Mouse (Mus musculus): ENCODE results near the gene Supt3.

The Supt3 gene

GRCm38 (mm10) chr17:45053371-45053770 lies 276.4 kb downstream of the Supt3 start:
- DNase-seq (ENCODE audit: low spot score in 2 of 2): no peak

- no peak for DNase-seq (ENCODE audit: low spot score in 2 of 2)
Measured at GRCm38 (mm10) chr17:45054526-45054925, 277.6 kb downstream of the Supt3 start.

DNA sequence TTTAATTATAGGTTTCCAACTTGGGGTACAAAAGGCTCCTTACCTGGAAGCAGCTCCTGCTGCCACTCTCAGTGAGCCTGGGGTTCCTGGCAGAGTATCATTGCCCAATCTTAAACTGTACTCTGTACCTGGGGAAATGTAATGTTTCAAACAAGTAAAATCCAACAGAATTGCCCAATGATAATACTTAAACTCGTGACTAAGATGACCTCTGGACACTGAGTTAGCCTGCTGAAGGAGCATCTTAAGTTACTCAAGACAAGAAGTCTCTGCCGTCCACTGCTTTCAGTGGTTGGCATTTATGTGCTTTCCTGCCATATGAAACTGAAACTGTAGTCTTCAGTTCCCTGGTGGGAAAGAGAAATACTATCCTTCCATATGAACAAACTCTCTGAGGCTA lies 279.9 kb downstream of the Supt3 start:
- DNase-seq (ENCODE audit: low spot score in 2 of 2): no peak

- no peak for DNase-seq (ENCODE audit: low spot score in 2 of 2)
Measured at GRCm38 (mm10) chr17:45057780-45058179, 280.8 kb downstream of the Supt3 start.

- DNase-seq (ENCODE audit: low spot score in 2 of 2): no peak
Measured at GRCm38 (mm10) chr17:45058566-45059363, 281.8 kb downstream of the Supt3 start.

DNA sequence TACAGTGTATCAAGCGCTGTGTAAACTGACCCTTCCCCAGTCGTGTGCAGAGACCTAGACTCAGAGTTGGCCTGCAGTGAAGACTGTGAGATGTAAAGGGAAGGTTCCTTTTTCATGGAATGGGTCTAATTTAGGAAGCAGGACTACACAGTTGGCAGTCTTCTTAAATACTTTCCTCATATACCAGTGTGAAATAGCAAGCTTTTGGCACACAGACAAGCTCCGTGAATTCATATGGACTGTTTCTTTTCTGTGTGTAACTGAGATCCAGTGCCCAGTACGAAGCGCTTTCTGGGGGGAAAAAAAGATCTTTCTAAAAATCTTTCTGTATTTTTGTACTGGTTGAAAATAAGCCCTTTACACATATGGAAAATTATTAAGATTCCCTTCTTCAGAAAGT lies 286.8 kb downstream of the Supt3 start:
- no peak for DNase-seq (ENCODE audit: low spot score in 2 of 2)

DNA sequence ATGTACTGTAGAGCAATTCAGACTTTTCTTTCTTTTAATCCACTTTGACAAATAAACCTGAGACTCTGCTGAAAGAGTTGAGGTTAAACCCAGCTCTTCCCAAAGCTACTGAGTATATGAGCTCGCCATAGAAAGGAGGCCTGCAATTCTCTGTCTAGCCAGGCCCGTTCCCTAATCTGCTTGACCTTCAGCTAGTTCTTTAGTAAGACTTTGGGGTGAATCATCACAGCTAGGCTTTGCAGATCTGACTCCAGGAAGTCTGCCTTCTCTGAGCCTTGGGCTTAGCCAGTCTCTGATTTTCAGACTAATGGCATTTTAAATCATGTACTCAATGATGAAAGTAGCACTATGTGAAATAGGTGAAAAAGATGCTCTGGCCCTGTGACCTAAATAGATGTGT lies 288.5 kb downstream of the Supt3 start:
- no peak for DNase-seq (ENCODE audit: low spot score in 2 of 2)

DNA sequence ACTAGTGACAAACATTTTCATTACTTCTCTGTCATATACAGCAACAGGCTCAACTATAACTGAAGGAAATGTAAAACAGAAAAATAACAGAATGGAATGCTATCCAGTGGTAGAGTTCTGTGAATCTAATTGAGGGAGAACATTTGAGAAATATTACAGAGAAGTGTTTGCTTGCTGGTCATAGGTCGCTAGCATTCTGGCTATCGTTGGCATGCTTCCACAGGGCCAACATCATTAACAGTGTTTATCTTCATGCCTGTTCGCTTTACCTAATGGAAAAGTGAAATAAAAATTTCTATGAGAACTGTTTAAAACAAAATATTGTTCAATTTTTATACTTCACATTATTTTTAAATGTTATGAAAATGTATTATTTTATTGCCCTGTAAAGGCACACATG lies 290.5 kb downstream of the Supt3 start:
- no peak for DNase-seq (ENCODE audit: low spot score in 2 of 2)

DNA sequence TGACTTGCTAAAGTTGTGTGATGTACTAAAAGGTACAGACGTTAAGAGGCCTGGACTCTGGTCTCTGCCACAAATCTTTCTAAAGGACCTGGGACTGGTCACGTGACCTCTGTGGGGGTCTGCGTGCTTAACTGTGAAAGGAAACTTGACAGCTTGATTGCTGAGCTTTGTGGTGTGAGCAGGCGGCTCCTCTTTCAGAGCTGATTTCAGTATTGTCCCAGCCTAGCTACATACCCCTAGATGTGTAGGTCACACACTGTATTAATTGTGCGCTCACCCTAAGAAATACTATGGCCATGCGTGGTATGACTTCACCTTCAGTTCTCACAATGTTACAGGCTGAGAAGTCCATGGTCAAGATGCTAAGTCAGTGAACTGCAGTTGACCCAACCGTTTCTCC lies 291.4 kb downstream of the Supt3 start:
- DNase-seq (ENCODE audit: low spot score in 2 of 2): no peak

- no peak for DNase-seq (ENCODE audit: low spot score in 2 of 2)
Measured at GRCm38 (mm10) chr17:45072495-45073347, 295.8 kb downstream of the Supt3 start.

DNA sequence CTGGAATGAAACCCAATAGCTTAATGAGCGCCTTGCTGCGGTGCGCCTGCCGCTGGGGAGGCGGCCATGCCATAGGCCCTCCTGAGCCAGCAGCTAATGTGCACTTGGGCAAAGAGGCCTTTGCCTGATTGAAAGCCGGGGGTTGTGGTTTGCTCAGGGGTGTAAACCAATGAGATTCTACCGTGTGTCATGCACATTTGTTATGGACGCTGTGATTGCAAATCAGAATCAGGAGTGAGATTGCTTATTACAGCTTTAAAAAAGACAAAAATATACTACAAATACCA lies 296.3 kb downstream of the Supt3 start:
- DNase-seq (ENCODE audit: low spot score in 2 of 2): no peak

DNA sequence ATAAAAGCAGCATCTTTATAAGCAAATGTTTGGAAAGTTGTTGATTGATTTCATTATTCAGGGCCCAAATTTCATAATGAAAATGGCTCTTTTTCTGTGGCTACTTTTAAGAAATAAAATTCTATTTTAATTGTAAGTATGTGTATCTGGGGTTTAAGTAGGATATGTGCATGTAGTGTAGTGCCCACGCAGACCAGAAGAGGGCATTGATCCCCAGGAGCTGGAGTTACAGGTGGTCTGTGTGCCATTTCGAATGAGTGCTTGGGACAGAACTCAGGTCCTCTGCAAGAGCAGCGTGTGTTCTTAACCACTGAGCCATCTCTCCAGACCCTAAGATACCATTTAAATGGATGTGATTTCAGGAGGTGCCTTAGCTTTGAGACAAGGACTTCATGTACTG lies 296.8 kb downstream of the Supt3 start:
- no peak for DNase-seq (ENCODE audit: low spot score in 2 of 2)

DNA sequence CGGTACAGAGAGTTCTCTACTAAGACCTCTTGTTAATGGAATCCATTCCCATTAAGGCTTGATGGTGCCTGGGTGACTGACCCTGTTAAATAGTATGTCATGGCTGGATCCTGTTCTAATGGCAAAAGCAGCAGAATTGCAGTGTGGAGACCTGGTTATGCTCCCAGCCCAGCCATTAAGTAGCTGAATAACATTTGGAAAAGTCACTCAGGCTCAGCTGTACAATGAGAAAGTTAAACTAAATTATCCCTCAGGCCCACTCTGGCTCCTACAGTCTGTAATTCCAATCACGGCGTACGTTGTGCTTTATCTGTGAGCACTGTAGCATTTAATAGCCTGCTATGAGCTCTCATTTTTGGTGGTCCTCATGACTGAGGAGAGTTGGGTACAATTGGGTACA lies 300.0 kb downstream of the Supt3 start:
- DNase-seq (ENCODE audit: low spot score in 2 of 2): no peak

GRCm38 (mm10) chr17:45077921-45078640 lies 301.1 kb downstream of the Supt3 start:
- DNase-seq (ENCODE audit: low spot score in 2 of 2): no peak

GRCm38 (mm10) chr17:45081521-45081920 lies 304.6 kb downstream of the Supt3 start:
- DNase-seq (ENCODE audit: low spot score in 2 of 2): no peak

GRCm38 (mm10) chr17:45081955-45082475 lies 305.1 kb downstream of the Supt3 start:
- DNase-seq (ENCODE audit: low spot score in 2 of 2): no peak

DNA sequence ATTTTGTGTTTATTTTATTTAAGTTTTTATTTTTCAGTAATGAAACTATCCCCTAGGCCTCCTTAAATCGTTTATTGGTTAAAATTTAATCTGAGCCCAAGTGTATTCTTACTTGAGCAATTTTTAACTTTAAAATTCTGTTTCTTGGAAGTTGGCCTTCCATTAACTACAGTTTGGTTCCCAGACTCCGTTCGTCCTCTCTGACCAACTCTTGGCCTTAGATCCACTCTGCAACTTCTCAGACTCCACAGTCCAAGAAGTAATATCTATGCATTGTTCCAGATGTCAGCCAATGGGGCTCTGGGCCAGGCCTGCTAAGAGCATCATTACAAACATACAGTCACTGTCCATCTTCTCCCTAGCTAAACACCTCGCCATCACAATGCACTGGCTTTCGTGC lies 309.4 kb downstream of the Supt3 start:
- DNase-seq (ENCODE audit: low spot score in 2 of 2): no peak

GRCm38 (mm10) chr17:45087022-45087421 lies 310.1 kb downstream of the Supt3 start:
- DNase-seq (ENCODE audit: low spot score in 2 of 2): no peak

- DNase-seq (ENCODE audit: low spot score in 2 of 2): no peak
Measured at GRCm38 (mm10) chr17:45101064-45101463, 324.1 kb downstream of the Supt3 start.

GRCm38 (mm10) chr17:45115386-45115785 lies 338.4 kb downstream of the Supt3 start:
- DNase-seq (ENCODE audit: low spot score in 2 of 2): no peak

DNA sequence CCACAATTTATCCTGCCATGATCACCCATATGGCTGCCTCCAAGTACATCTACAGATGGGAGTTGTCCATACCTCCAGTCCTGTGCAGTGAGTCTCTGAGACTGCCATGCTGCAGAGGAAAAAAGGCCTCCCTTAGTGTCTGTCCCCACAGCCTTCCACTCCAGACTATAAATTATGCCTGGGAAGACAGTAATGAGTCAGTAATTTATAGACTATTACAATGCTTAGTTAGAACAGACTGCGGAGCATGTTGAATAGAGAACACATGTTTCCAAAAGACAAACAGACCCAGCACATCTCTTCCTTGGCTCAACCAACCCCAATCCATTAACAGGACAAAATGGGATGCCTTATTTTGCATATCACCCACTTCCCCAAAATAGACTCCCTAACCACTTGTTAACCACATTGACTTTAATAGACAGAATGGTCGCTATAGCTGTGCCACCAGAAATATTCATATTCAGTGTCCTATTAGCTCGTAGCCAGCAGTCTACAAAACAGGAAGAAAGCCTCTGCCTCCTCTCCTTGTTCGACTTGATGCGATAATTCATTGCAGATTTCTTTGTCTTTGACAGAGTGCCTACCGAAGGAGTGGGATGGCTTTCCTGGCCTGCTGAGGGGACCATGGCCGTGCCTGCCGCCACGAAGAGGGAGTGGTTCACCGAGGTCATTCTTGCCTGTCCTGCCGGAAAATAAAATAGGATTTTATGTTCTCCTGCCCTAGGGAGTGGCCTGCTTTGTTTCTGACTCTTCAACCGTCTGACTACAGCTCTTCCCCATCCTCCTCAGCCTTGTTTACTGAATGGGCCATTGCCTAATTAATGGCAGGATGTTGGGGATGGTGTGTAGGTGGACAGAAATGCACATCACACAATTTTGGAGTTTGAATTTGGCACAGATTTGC lies 341.9 kb downstream of the Supt3 start:
- no peak for DNase-seq (ENCODE audit: low spot score in 2 of 2)

Data from spleen, postnatal 4 days (tissue).